ENCODE assay signal across 8 mouse cellular contexts in genomic region chr5:34210279-34210678, GRCm38 (mm10). TPM values are rescaled to one million over a fixed set of nuclear protein-coding genes. Genes with fewer than 3 reads are reported as not detected.
DNase-seq lines count a peak whose midpoint lies in the region; ATAC-seq and TF ChIP-seq lines count a peak whose summit lies in the region.

No protein-coding gene starts in this region.

- no peaks in the 10 kb centered on the region for H3K27me3 ChIP-seq in limb, embryonic 14.5 days (ENCODE audit: control insufficient read depth, insufficient read depth, low read length)
- no peaks in the 10 kb centered on the region for H3K27me3 ChIP-seq in midbrain, postnatal 0 days (ENCODE audit: insufficient read depth, low read length)

- intact Hi-C loops in gastrocnemius, postnatal 36 days (cut with DNase I): loop anchor here (1.0 to 5.0 kb wide), 2 partner anchors 44 to 332 kb away; no protein-coding TSS in a partner anchor

- peak; percentile 90 for ATAC-seq in limb, embryonic 14.5 days (ENCODE audit: low FRiP score, low read depth)
- ATAC-seq in midbrain, postnatal 0 days (ENCODE audit: low FRiP score): peak; percentile 31

- DNase-seq in 416B (ENCODE audit: low read depth): peak; percentile 83
- peak; percentile 94 for DNase-seq in ZHBTc4 (ENCODE audit: low read depth, low spot score)
- DNase-seq in embryo, embryonic 10 days (ENCODE audit: low spot score): peak; percentile 90
- peak; percentile 57 to 58 for DNase-seq in gastrocnemius, postnatal 36 days
- peak; percentile 34 for DNase-seq in kidney, adult 11 months
- DNase-seq in limb, embryonic 14.5 days (ENCODE audit: low spot score): peak; percentile 84
- DNase-seq in midbrain, postnatal 0 days (ENCODE audit: low spot score): peak; percentile 83
- peak; percentile 74 to 88 for DNase-seq in spleen, postnatal 4 days (ENCODE audit: low spot score in 2 of 2)

- no peak overlapping the region for H3K4me3 ChIP-seq in limb, embryonic 14.5 days (replicated peaks; ENCODE audit: low read length)
- no peak overlapping the region for H3K4me3 ChIP-seq in midbrain, postnatal 0 days (ENCODE audit: low read depth, low read length)

- no peak overlapping the region for H3K9ac ChIP-seq in limb, embryonic 14.5 days (ENCODE audit: low read depth, low read length, severe bottlenecking)
- H3K9ac ChIP-seq in midbrain, postnatal 0 days (replicated peaks; ENCODE audit: low read length, poor library complexity, severe bottlenecking): no peak overlapping the region

- no peaks in the 10 kb centered on the region for H3K4me1 ChIP-seq in limb, embryonic 14.5 days (ENCODE audit: control insufficient read depth, insufficient read depth, low read length)
- H3K4me1 ChIP-seq in midbrain, postnatal 0 days (ENCODE audit: insufficient read depth, low read length): no peaks in the 10 kb centered on the region

- H3K4me2 ChIP-seq in limb, embryonic 14.5 days (replicated peaks; ENCODE audit: low read depth, low read length, severe bottlenecking): no peak overlapping the region
- no peak overlapping the region for H3K4me2 ChIP-seq in midbrain, postnatal 0 days (ENCODE audit: low read depth, low read length, poor library complexity, severe bottlenecking)

- WGBS in limb, embryonic 14.5 days: 0% methylated on average over 1 of the region's 1 CpGs
- WGBS in midbrain, postnatal 0 days: 0% methylated on average over 1 of the region's 1 CpGs

- no peak overlapping the region for H3K27ac ChIP-seq in limb, embryonic 14.5 days (replicated peaks; ENCODE audit: low read depth, low read length)
- H3K27ac ChIP-seq in midbrain, postnatal 0 days (ENCODE audit: low read depth, low read length): no peak overlapping the region

- TF ChIP-seq POLR2A in limb, embryonic 14.5 days (IDR thresholded peaks at IDR 0.05; ENCODE audit: borderline replicate concordance, extremely low read depth, insufficient read depth, insufficient read length): no peak

- H3K36me3 ChIP-seq in limb, embryonic 14.5 days (ENCODE audit: control insufficient read depth, insufficient read depth, low read length): no peaks in the 10 kb centered on the region
- no peaks in the 10 kb centered on the region for H3K36me3 ChIP-seq in midbrain, postnatal 0 days (ENCODE audit: insufficient read depth, low read length)

- peak; percentile 92 for TF ChIP-seq CTCF in midbrain, postnatal 0 days (IDR thresholded peaks at IDR 0.05)

- H3K9me3 ChIP-seq in limb, embryonic 14.5 days (ENCODE audit: control insufficient read depth, low read length): no peaks in the 10 kb centered on the region
- H3K9me3 ChIP-seq in midbrain, postnatal 0 days (ENCODE audit: low read length): no peaks in the 10 kb centered on the region

RNA-seq across cellular contexts. Expression of gene Mxd4, which starts 22.8 kb away (rescaled TPM):
- total RNA-seq in gastrocnemius, postnatal 36 days (2021): 10 to 100 TPM; 28.2 to 31.1 TPM
- 89.7 and 125 TPM in 2 replicates for polyA plus RNA-seq in limb, embryonic 14.5 days (2012; rRNA removed)
- 46.6 and 52.2 TPM in 2 replicates for polyA plus RNA-seq in limb, embryonic 14.5 days (2014; fragmentation: Nextera tagmentation; extraction: Ambion mirVana)
- 87.3 and 90.2 TPM in 2 replicates for total RNA-seq in midbrain, postnatal 0 days (2014; rRNA removed)
- polyA plus RNA-seq in midbrain, postnatal 0 days (2015; fragmentation: Nextera tagmentation; extraction: Ambion mirVana): 16.7 and 18.7 TPM in 2 replicates

RNA-seq across cellular contexts. Expression of gene Haus3, which starts 41.0 kb away (rescaled TPM):
- 1 to 10 TPM; 2.7 to 3.6 TPM for total RNA-seq in gastrocnemius, postnatal 36 days (2021)
- 8.0 and 12.4 TPM in 2 replicates for polyA plus RNA-seq in limb, embryonic 14.5 days (2012; rRNA removed)
- 24.5 and 25.5 TPM in 2 replicates for polyA plus RNA-seq in limb, embryonic 14.5 days (2014; fragmentation: Nextera tagmentation; extraction: Ambion mirVana)
- total RNA-seq in midbrain, postnatal 0 days (2014; rRNA removed): 7.6 and 9.9 TPM in 2 replicates
- 8.2 and 10.3 TPM in 2 replicates for polyA plus RNA-seq in midbrain, postnatal 0 days (2015; fragmentation: Nextera tagmentation; extraction: Ambion mirVana)

RNA-seq across cellular contexts. Expression of gene Poln, which starts 41.0 kb away (rescaled TPM):
- total RNA-seq in gastrocnemius, postnatal 36 days (2021): 1 to 10 TPM in 1 of 2 experiments, under 1 TPM in 1; 0.59 to 1.6 TPM
- 0.79 and 1.7 TPM in 2 replicates for polyA plus RNA-seq in limb, embryonic 14.5 days (2012; rRNA removed)
- polyA plus RNA-seq in limb, embryonic 14.5 days (2014; fragmentation: Nextera tagmentation; extraction: Ambion mirVana): 0.97 and 1.3 TPM in 2 replicates
- 0.05 and 0.42 TPM in 2 replicates for total RNA-seq in midbrain, postnatal 0 days (2014; rRNA removed)
- 0.67 and 0.90 TPM in 2 replicates for polyA plus RNA-seq in midbrain, postnatal 0 days (2015; fragmentation: Nextera tagmentation; extraction: Ambion mirVana)

Comparison
In these comparisons a context has a peak if more than half of its experiments do, and no peak if none do; other contexts are left out.
1. DNase-seq: peak in every context shown above with its lines; median percentile 94 in ZHBTc4; 90 in embryo, embryonic 10 days; 84 in limb, embryonic 14.5 days; 83 in 416B; 83 in midbrain, postnatal 0 days; 81 in spleen, postnatal 4 days; 58 in gastrocnemius, postnatal 36 days; 34 in kidney, adult 11 months.